Mouse (Mus musculus) adrenal gland, adult (tissue): ENCODE results near the gene Nat8f2.
"Not testable (repeated sequence)": the region's sequence is repeated elsewhere in the genome, so short reads cannot be mapped to it uniquely, and the experiment has no call there.

Source experiments
- DNase-seq, 2 experiments: peaks; one replicate each; pipeline ENCODE4 v3.0.0; 2022 to 2023; ENCODE audit warnings: low spot score in 1 of 2; ENCODE audit not compliant: inconsistent age in 2 of 2

The Nat8f2 gene

GRCm38 (mm10) chr6:85864900-85865639, 3.9 kb downstream of the Nat8f2 start:
- DNase-seq = peak; percentile 46 to 71

GRCm38 (mm10) chr6:85863840-85864239, 5.1 kb downstream of the Nat8f2 start:
- DNase-seq = peak in 1 of 2 experiments; percentile 49

GRCm38 (mm10) chr6:85863136-85863535, 5.8 kb downstream of the Nat8f2 start:
- DNase-seq = peak in 1 of 2 experiments; percentile 71

- peak; percentile 87 to 95 for DNase-seq
Measured at GRCm38 (mm10) chr6:85862565-85862964, 6.4 kb downstream of the Nat8f2 start.

- DNase-seq = peak in 1 of 2 experiments; percentile 35
Measured at GRCm38 (mm10) chr6:85861247-85861646, 7.7 kb downstream of the Nat8f2 start.

- peak; percentile 96 to 98 for DNase-seq
Measured at GRCm38 (mm10) chr6:85856194-85856678, 12.7 kb downstream of the Nat8f2 start.

- no peak for DNase-seq
Measured at GRCm38 (mm10) chr6:85853481-85853880, 15.5 kb downstream of the Nat8f2 start.

- no peak for DNase-seq
Measured at GRCm38 (mm10) chr6:85851062-85851773, 17.7 kb downstream of the Nat8f2 start.

- peak; percentile 42 to 81 for DNase-seq
Measured at GRCm38 (mm10) chr6:85849240-85849639, 19.7 kb downstream of the Nat8f2 start.

GRCm38 (mm10) chr6:85848140-85848539, 20.8 kb downstream of the Nat8f2 start:
- no peak for DNase-seq

GRCm38 (mm10) chr6:85846921-85847320, 22.0 kb downstream of the Nat8f2 start:
- DNase-seq = no peak

GRCm38 (mm10) chr6:85843677-85844458, 25.1 kb downstream of the Nat8f2 start:
- not testable (repeated sequence) for DNase-seq

- peak; percentile 24 to 71 for DNase-seq
Measured at GRCm38 (mm10) chr6:85839982-85840381, 29.0 kb downstream of the Nat8f2 start.

GRCm38 (mm10) chr6:85838674-85839073, 30.3 kb downstream of the Nat8f2 start:
- DNase-seq = peak; percentile 7 to 64

GRCm38 (mm10) chr6:85837307-85837706, 31.7 kb downstream of the Nat8f2 start:
- peak; percentile 86 to 94 for DNase-seq

GRCm38 (mm10) chr6:85836827-85837226, 32.1 kb downstream of the Nat8f2 start:
- peak; percentile 88 to 95 for DNase-seq

- DNase-seq = peak; percentile 43 to 70
Measured at GRCm38 (mm10) chr6:85836098-85836497, 32.9 kb downstream of the Nat8f2 start.

- DNase-seq = peak in 1 of 2 experiments; percentile 49
Measured at GRCm38 (mm10) chr6:85835104-85835503, 33.9 kb downstream of the Nat8f2 start.

- peak; percentile 68 to 83 for DNase-seq
Measured at GRCm38 (mm10) chr6:85834504-85835100, 34.4 kb downstream of the Nat8f2 start.

GRCm38 (mm10) chr6:85831796-85832321, 37.1 kb downstream of the Nat8f2 start, which contains the start of gene Nat8:
Gene Nat8, minus strand, starts transcription at chr6:85832082.
- DNase-seq = no peak
